Mouse (Mus musculus) cortical plate, adult 2 months (tissue): Measurements from ENCODE around the gene Cd59a.

ENCODE experiments used
- CTCF ChIP-seq: fragments of 200-500 bp; IDR thresholded peaks from 2 replicates; pipeline ENCODE4 v1.5.1; 2011; ENCODE audit warnings: mild to moderate bottlenecking, control low read depth, low read length; ENCODE audit not compliant: insufficient read depth; ENCODE audit errors: extremely low read depth
- POLR2A ChIP-seq: fragments of 200-500 bp; IDR thresholded peaks from 2 replicates; pipeline ENCODE4 v1.6.1; 2011; ENCODE audit warnings: mild to moderate bottlenecking, low read length, control low read depth; ENCODE audit not compliant: insufficient read depth; ENCODE audit errors: extremely low read depth

- TF ChIP-seq POLR2A (no peak), CTCF (no peak)
Observed at GRCm38 (mm10) chr2:104123540-104123939, 27.9 kb downstream of the Cd59a start.
